Mouse (Mus musculus): ENCODE data around the gene Setd4.

DNA sequence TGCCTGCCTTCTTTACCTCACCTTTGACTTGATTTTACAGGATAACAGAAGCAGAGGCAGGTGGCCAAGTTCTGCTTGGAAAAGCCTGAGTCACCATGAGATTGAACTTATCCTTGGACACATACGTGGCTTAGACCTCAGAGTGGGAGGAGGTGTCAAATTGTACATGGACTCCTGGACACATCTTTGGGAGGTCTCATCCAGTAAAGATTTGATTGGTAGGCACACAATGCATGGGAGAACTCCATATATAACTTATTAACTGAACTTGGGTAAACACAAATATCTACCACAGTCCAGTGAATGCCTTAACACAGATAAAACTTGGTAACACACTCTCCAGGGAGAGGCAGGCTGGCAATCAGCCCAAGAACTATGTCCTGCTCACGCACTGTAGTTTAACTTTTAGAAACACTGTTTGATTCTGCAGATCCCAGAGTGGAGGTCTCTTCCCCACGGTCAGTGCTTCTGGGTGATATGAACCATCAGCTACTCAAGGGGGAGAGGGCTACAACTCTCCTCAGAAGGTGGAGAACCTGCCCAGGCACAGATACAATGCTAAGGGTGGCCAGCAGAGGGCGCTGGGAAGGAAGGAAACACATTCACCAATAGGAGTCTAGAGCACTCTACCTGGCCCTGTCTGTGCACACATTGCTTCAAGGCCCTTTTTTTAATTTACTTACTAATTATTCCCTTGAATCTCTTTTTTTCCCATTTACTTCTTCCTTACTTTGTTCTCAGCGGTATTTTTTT is 11.4 kb upstream of the Setd4 start:
- TF ChIP-seq CTCF (IDR thresholded peaks at IDR 0.05; ENCODE audit: extremely low read depth, insufficient read depth, low read length): peak; percentile 75
- TF ChIP-seq POLR2A (IDR thresholded peaks at IDR 0.05; ENCODE audit: extremely low read depth, insufficient read depth, low read length): no peak

Data from cortical plate, adult 2 months (tissue).